10 mouse cellular contexts compared by ENCODE assay signal in genomic region chr11:76429556-76429955, GRCm38 (mm10). TPM values are rescaled to one million over a fixed set of nuclear protein-coding genes. Genes with fewer than 3 reads are reported as not detected.
DNase-seq lines count a peak whose midpoint lies in the region; ATAC-seq and TF ChIP-seq lines count a peak whose summit lies in the region.
"Had no signal": no experiment of that assay in that cellular context is flagged by ENCODE, and none has a peak within 500 bp of the region (broad histone marks: within the 10 kb centered on the region; RNA-seq: fewer than 3 reads in every experiment).

No protein-coding gene starts in this region.

- no peaks in the 10 kb centered on the region for H3K27me3 ChIP-seq in heart, postnatal 0 days (ENCODE audit: control insufficient read depth, insufficient read depth, low read length)
- H3K27me3 ChIP-seq in embryonic facial prominence, embryonic 15.5 days = no peaks in the 10 kb centered on the region
- H3K27me3 ChIP-seq in hindbrain, embryonic 14.5 days (ENCODE audit: control insufficient read depth, insufficient read depth, low read length) = no peaks in the 10 kb centered on the region
- H3K27me3 ChIP-seq in midbrain, embryonic 16.5 days (ENCODE audit: control insufficient read depth, insufficient read depth, low read depth, low read length) = no peaks in the 10 kb centered on the region
- H3K27me3 ChIP-seq: lung, embryonic 15.5 days had no signal

- no peak for ATAC-seq in heart, postnatal 0 days (ENCODE audit: insufficient read depth, low read depth)
- ATAC-seq in embryonic facial prominence, embryonic 15.5 days (ENCODE audit: insufficient number of reproducible peaks, low FRiP score, low TSS enrichment, low read depth) = 0 out of 2 replicates have a peak, but pooled peaks have one; percentile 32
- no peak for ATAC-seq in hindbrain, embryonic 14.5 days (ENCODE audit: low FRiP score)
- no peak for ATAC-seq in midbrain, embryonic 16.5 days
- ATAC-seq: activated CD4-positive, CD25-positive, alpha-beta regulatory T cell, adult 4 months had no signal

- H3K9ac ChIP-seq in heart, postnatal 0 days (replicated peaks; ENCODE audit: low read depth, low read length) = 0 out of 2 replicates have a peak overlapping the region, but pooled peaks have one; percentile 8
- H3K9ac ChIP-seq in embryonic facial prominence, embryonic 15.5 days = no peak overlapping the region
- H3K9ac ChIP-seq in hindbrain, embryonic 14.5 days = no peak overlapping the region
- H3K9ac ChIP-seq in midbrain, embryonic 16.5 days (ENCODE audit: low read depth, low read length) = no peak overlapping the region
- H3K9ac ChIP-seq: lung, embryonic 15.5 days had no signal

- 30% methylated on average over 7 of the region's 7 CpGs for WGBS in heart, postnatal 0 days
- WGBS in embryonic facial prominence, embryonic 15.5 days = 33% methylated on average over 7 of the region's 7 CpGs
- WGBS in hindbrain, embryonic 14.5 days = 59% methylated on average over 7 of the region's 7 CpGs
- 55% methylated on average over 7 of the region's 7 CpGs for WGBS in midbrain, embryonic 16.5 days

- H3K9me3 ChIP-seq in heart, postnatal 0 days (replicated peaks; ENCODE audit: control insufficient read depth, low read length) = no peaks in the 10 kb centered on the region
- no peaks in the 10 kb centered on the region for H3K9me3 ChIP-seq in embryonic facial prominence, embryonic 15.5 days (replicated peaks)
- no peaks in the 10 kb centered on the region for H3K9me3 ChIP-seq in hindbrain, embryonic 14.5 days (ENCODE audit: control insufficient read depth, low read length)
- H3K9me3 ChIP-seq in midbrain, embryonic 16.5 days (replicated peaks; ENCODE audit: control insufficient read depth, low read length, poor library complexity, severe bottlenecking) = no peaks in the 10 kb centered on the region
- H3K9me3 ChIP-seq: lung, embryonic 15.5 days had no signal

- H3K4me2 ChIP-seq in heart, postnatal 0 days (ENCODE audit: low read depth, low read length) = no peak overlapping the region
- H3K4me2 ChIP-seq in embryonic facial prominence, embryonic 15.5 days (replicated peaks) = no peak overlapping the region; the same call in 1 of the 2 replicates
- no peak overlapping the region for H3K4me2 ChIP-seq in hindbrain, embryonic 14.5 days (replicated peaks)
- no peak overlapping the region for H3K4me2 ChIP-seq in midbrain, embryonic 16.5 days (ENCODE audit: low read length)
- H3K4me2 ChIP-seq: lung, embryonic 15.5 days had no signal

- intact Hi-C loops in heart, postnatal 10 days (cut with DNase I) = no loop called here

- no peak for DNase-seq in heart, postnatal 0 days (ENCODE audit: low spot score)
- DNase-seq in heart, postnatal 10 days = no peak
- no peak for DNase-seq in hindbrain, embryonic 14.5 days (ENCODE audit: low spot score)
- no peak for DNase-seq in ovary, postnatal 14 days (ENCODE audit: low spot score)
- DNase-seq in cerebellum, adult 11-12 months = no peak
- no peak for DNase-seq in kidney, adult 11 months

- no peak overlapping the region for H3K4me3 ChIP-seq in heart, postnatal 0 days (ENCODE audit: low read depth, low read length)
- no peak overlapping the region for H3K4me3 ChIP-seq in embryonic facial prominence, embryonic 15.5 days (replicated peaks)
- no peak overlapping the region for H3K4me3 ChIP-seq in hindbrain, embryonic 14.5 days (replicated peaks; ENCODE audit: low read length)
- H3K4me3 ChIP-seq in midbrain, embryonic 16.5 days (ENCODE audit: low read depth, low read length) = no peak overlapping the region
- H3K4me3 ChIP-seq: lung, embryonic 15.5 days had no signal

- peak overlapping the region; percentile 67 for H3K27ac ChIP-seq in heart, postnatal 0 days (ENCODE audit: low read depth)
- H3K27ac ChIP-seq in embryonic facial prominence, embryonic 15.5 days (replicated peaks) = peak overlapping the region; percentile 92
- H3K27ac ChIP-seq in hindbrain, embryonic 14.5 days = peak overlapping the region; percentile 38; the same call in 1 of the 2 replicates
- H3K27ac ChIP-seq in midbrain, embryonic 16.5 days (ENCODE audit: low read length) = peak overlapping the region; percentile 30; the same call in 1 of the 2 replicates
- H3K27ac ChIP-seq: lung, embryonic 15.5 days had no signal

- no peak for TF ChIP-seq EP300 in heart, postnatal 0 days (IDR thresholded peaks at IDR 0.05; ENCODE audit: low read depth)

- TF ChIP-seq CTCF in heart, postnatal 0 days (IDR thresholded peaks at IDR 0.05; ENCODE audit: low read depth) = no peak

- H3K36me3 ChIP-seq in heart, postnatal 0 days (replicated peaks; ENCODE audit: control insufficient read depth, insufficient read depth, low read length) = 0 out of 2 replicates have a peak, but pooled peaks cover 3% of the 10 kb centered on the region
- H3K36me3 ChIP-seq in embryonic facial prominence, embryonic 15.5 days = peaks cover 14% of the 10 kb centered on the region
- peaks cover 32% of the 10 kb centered on the region for H3K36me3 ChIP-seq in hindbrain, embryonic 14.5 days (replicated peaks; ENCODE audit: control insufficient read depth, insufficient read depth)
- H3K36me3 ChIP-seq in midbrain, embryonic 16.5 days (ENCODE audit: control insufficient read depth, insufficient read depth, low read length) = peaks cover 19% of the 10 kb centered on the region

- H3K4me1 ChIP-seq in heart, postnatal 0 days (ENCODE audit: control insufficient read depth, insufficient read depth) = peaks cover 48% of the 10 kb centered on the region
- H3K4me1 ChIP-seq in embryonic facial prominence, embryonic 15.5 days = peaks cover 56% of the 10 kb centered on the region
- no peaks in the 10 kb centered on the region for H3K4me1 ChIP-seq in hindbrain, embryonic 14.5 days (replicated peaks; ENCODE audit: control insufficient read depth, insufficient read depth, low read length)
- no peaks in the 10 kb centered on the region for H3K4me1 ChIP-seq in midbrain, embryonic 16.5 days (ENCODE audit: control insufficient read depth, insufficient read depth, low read length)

RNA-seq across cellular contexts. Expression of gene Timm22, which starts 22.8 kb away (rescaled TPM):
- 20.1 and 42.8 TPM in 2 replicates for total RNA-seq in heart, postnatal 0 days (2014; rRNA removed; ENCODE audit: low replicate concordance)
- polyA plus RNA-seq in heart, postnatal 0 days (2015; fragmentation: Nextera tagmentation; extraction: Ambion mirVana) = 90.5 and 99.9 TPM in 2 replicates
- total RNA-seq in heart, postnatal 10 days (2021) = 10 to 100 TPM; 43.4 to 51.7 TPM
- 101 and 106 TPM in 2 replicates for polyA plus RNA-seq in embryonic facial prominence, embryonic 15.5 days (2015; fragmentation: Nextera tagmentation; extraction: Ambion mirVana)
- polyA plus RNA-seq in hindbrain, embryonic 14.5 days (2014; fragmentation: Nextera tagmentation; extraction: Ambion mirVana) = 110 TPM in 2 replicates
- polyA plus RNA-seq in midbrain, embryonic 16.5 days (2015; fragmentation: Nextera tagmentation; extraction: Ambion mirVana) = 95.9 and 105 TPM in 2 replicates

RNA-seq across cellular contexts. Expression of gene Nxn, which starts 30.6 kb away (rescaled TPM):
- total RNA-seq in heart, postnatal 0 days (2014; rRNA removed; ENCODE audit: low replicate concordance) = 35.6 and 50.7 TPM in 2 replicates
- 10.6 TPM in 2 replicates for polyA plus RNA-seq in heart, postnatal 0 days (2015; fragmentation: Nextera tagmentation; extraction: Ambion mirVana)
- 10 to 100 TPM; 15.7 to 17.4 TPM for total RNA-seq in heart, postnatal 10 days (2021)
- 72.1 and 74.8 TPM in 2 replicates for polyA plus RNA-seq in embryonic facial prominence, embryonic 15.5 days (2015; fragmentation: Nextera tagmentation; extraction: Ambion mirVana)
- 32.0 and 36.0 TPM in 2 replicates for polyA plus RNA-seq in hindbrain, embryonic 14.5 days (2014; fragmentation: Nextera tagmentation; extraction: Ambion mirVana)
- 16.3 and 17.4 TPM in 2 replicates for polyA plus RNA-seq in midbrain, embryonic 16.5 days (2015; fragmentation: Nextera tagmentation; extraction: Ambion mirVana)

Comparison
In these comparisons a context has a peak if more than half of its experiments do, and no peak if none do; other contexts are left out.
1. H3K27ac ChIP-seq: peak in every context shown above with its lines; median percentile 92 in embryonic facial prominence, embryonic 15.5 days; 67 in heart, postnatal 0 days; 38 in hindbrain, embryonic 14.5 days; 30 in midbrain, embryonic 16.5 days.